Mouse (Mus musculus): ENCODE measurements at regions not wholly inside any gene's neighbourhood (a gene's known extent, or its start where the extent isn't known, plus 50 kb on each side); places are given as distances from the start of the nearest gene placed in this dataset.

GRCm38 (mm10) chr1:95531017-95531416, 136.4 kb downstream of the St8sia4 start:
- ATAC-seq (ENCODE audit: low read depth) (no peak), DNase-seq (ENCODE audit: low spot score) (no peak)
- WGBS: 74% methylated on average over 3 of the region's 3 CpGs
- H3K27me3 ChIP-seq (replicated peaks; ENCODE audit: control insufficient read depth, insufficient read depth, low read length): no peaks in the 10 kb centered on the region
- no peaks in the 10 kb centered on the region for H3K4me1 ChIP-seq (ENCODE audit: control insufficient read depth, insufficient read depth, low read length)
- H3K9me3 ChIP-seq (ENCODE audit: control insufficient read depth, low read length): no peaks in the 10 kb centered on the region
- H3K4me2 ChIP-seq (ENCODE audit: low read depth, low read length): no peak overlapping the region
- no peak overlapping the region for H3K9ac ChIP-seq (ENCODE audit: low read depth, low read length)
- H3K4me3 ChIP-seq (ENCODE audit: low read depth, low read length): no peak overlapping the region
- H3K36me3 ChIP-seq (ENCODE audit: control insufficient read depth, insufficient read depth, low read length): no peaks in the 10 kb centered on the region
- H3K27ac ChIP-seq (replicated peaks; ENCODE audit: low read depth, low read length): no peak overlapping the region
